Mouse (Mus musculus): Measurements from ENCODE around the gene Map3k10.

DNA sequence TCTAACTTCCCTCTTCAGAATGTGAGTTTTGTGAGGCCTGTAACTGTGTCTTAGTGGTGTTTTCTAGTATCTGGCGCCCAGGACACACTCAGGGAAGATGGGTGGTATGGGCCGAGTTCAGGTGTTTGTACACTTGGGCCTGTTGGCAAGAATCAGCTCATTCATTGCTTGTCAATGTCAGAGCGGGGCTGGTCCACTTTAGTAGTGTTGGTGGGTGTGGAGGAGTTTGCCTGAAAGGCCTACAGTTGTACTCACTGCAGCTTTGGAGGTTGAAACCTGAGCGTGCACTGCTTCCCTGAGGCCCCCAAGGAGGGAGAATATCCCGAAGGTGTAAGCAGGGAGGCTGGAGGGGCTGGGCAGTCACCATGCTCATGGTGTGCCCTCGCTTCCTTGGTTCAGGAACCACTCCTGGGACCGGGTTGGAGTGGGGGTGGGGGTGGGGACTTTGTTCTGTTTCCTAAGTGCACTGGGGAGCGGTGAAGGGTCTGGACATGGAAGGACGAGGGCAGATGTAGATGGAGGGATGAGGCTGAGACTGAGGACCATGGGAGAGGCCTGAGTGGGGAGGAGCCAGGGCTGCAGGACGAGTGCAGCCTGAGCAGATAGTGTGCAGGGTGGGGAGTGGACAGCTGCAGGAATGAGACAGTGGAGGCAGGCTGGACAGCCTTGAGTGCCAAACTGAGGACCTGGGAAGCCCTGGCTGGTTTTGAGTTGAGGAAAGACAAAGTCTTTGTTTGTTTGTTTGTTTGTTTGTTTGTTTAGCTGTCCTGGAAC, 67.7 kb downstream of the Map3k10 start:
- TF ChIP-seq POLR2A (IDR thresholded peaks at IDR 0.05; ENCODE audit: insufficient read depth, low read depth, low read length) (no peak), CTCF (IDR thresholded peaks at IDR 0.05; ENCODE audit: insufficient read depth, low read depth, low read length) (no peak)
